Mouse (Mus musculus) retina, adult 2 months (tissue): ENCODE measurements around the gene Adamts18.

ENCODE experiments used
- DNase-seq: peaks from one replicate; pipeline ENCODE4 v3.0.0-alpha.2; 2012; ENCODE audit warnings: low read depth, low spot score

The Adamts18 gene

DNA sequence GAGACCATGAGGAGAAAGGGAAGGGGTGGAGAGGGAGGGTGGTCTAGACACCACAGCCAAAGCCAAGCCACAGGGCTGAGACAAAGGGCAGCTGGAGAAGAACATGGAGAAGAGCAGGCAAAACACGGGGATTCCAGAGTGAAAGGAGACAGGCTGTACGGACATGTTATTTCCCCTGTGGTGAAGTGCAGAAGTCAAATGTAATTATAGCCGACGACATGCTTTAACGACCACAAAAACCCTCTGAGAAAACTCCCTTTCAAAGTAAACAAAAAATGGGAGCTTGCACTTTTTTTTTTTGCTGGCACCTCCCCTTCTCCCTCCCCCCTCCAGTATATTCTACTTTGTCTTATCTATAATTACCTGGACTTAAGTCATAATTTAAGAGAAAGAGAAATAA is 92.7 kb downstream of the Adamts18 start:
- no peak for DNase-seq

DNA sequence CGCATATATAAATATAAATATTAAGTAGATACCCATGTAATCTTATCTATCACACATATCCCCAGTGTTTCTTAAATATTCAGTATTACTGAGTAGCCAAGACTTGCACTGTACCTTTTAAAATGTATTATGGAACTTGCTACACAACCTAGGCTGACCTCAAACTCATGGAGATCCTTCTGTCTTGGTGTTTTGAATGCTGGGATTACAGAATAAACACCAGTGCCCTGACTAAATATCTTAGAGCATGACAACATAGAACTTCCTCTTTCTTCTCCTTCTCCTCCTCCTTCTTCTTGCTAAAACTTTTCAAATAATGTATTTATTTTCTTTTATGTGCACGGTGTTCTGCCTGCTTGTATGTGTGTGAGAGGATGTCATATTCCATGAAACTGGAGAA is 95.4 kb downstream of the Adamts18 start:
- no peak for DNase-seq

DNA sequence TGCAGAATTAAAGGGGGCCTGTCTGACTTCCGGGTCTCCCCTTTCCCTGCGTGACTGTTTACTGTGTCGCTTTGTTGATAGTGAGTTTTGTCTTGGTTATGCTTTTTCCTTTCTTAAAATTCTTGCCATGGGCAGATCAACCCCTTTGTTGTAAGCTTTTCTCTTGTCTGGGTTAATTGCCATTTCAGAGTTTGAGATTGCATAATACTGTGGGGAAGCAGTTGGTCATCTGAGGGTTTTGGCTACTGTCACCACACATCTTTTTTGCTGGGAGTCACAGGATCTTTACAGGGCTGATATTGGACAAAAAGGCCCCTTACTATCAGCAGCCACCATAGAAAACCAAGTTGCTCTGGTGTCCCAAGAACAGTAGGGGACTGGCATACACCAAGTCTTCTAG is 96.2 kb downstream of the Adamts18 start:
- no peak for DNase-seq

DNA sequence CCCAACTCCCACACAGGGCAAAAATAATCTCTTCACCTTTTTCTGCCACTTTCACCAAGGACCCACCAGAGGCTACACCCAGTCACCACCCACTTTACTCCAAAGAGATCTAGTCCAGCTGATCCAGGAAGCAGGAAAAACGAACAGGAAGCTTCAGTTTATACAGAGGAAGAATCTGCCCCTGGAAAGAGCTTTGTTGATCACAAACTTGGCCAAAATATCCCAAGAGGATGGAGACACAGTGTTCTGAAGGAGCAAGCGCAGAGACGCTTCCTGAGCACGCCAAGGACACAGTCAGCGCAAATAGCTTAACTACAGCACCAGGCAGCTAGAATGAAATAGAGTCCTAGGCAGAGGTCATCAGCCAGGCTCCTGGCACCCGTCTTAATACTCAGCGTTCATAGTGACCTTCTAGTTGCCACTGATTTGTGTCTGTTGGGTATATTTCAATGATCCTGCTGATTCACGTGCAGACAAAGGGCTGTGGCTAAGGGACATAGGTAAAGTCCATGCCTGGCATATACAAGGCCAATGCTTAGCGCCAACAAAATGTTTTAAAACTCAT is 113.0 kb downstream of the Adamts18 start:
- no peak for DNase-seq

DNA sequence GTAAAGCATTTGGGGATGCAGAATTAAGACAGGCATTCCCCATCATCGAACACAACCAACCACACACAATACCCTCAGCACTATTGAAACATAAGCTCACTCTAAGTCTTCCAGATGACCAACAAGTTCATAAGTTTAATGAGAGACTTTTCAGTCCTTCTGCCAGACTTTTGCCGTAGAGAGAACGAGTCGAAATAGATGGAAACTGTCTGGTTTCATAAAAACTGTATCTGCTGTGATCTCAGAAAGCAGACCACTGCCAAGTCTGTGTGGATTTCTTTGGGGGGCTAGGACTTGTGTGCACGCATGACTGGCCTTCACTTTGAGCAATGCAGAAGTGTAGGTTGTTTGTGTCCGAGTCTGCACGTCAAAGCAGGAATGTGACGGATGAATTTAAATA is 123.2 kb downstream of the Adamts18 start:
- no peak for DNase-seq

DNA sequence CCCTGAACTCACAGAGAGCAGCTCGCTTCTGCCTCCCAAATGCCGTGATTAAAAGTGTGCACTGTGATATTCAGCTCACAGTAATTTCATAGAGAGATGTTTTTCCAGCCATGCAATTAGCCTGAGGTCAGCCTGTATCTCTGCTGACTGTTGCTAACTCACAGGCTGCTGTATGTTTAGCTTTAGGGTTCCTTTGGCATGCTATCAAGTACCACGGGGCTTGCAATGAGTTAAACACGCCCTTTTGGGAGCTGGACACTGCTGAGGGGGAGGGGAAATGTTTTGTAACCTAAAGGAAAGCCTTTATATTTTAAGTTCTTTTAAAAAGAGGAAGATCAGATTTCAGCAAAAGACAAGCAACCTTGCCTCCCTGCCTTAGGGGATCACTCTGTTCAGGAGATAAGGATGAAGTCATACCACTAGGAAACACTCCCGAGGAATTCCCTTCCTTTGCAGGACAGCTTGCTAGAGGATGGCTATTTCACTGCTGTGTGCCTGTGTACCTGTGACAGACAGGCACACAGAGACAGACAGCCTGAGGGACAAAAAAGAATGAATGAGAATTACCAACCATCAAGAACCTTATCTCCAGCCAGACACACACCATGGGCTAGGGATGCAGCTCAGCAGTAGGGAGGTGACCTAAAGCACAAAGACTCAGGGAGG is 124.5 kb downstream of the Adamts18 start:
- DNase-seq: no peak

DNA sequence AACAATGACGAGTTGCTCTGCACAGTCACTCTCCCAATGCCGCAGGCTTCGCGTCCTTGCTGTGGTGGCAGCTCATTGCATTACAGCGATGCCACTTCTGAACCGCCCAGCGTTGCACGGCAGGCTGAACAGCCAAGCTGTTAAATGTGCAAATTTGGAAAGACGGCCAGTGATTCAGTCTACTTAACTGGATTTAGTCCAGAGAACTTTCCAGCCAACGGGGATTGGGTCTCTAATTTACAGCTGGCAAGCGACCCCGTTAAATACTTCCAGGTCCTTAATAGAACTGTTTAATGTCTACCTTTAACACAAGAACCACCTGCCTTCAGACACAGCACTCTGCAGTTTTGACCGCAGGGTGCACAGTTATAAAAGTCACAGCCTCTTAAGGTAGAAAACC is 127.1 kb downstream of the Adamts18 start:
- DNase-seq: no peak

DNA sequence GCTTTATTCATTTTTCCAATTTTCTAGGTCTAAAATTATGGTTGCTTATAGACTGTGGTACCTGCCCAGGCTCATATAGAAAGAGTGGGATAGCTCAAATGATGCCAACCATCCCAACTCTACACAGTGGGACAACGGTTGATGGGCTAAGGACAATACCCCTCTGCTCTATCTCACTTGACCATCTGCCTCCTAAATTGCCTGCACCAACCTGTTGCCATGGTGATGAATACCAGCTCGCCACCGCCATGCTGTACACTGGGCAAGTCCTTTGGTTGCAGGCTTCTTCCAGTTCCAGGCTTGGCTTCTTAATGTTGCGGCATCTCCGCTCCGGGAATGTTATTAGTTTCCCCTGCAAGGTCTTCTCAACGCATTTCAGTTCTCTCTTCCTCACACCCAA is 143.6 kb downstream of the Adamts18 start:
- no peak for DNase-seq

DNA sequence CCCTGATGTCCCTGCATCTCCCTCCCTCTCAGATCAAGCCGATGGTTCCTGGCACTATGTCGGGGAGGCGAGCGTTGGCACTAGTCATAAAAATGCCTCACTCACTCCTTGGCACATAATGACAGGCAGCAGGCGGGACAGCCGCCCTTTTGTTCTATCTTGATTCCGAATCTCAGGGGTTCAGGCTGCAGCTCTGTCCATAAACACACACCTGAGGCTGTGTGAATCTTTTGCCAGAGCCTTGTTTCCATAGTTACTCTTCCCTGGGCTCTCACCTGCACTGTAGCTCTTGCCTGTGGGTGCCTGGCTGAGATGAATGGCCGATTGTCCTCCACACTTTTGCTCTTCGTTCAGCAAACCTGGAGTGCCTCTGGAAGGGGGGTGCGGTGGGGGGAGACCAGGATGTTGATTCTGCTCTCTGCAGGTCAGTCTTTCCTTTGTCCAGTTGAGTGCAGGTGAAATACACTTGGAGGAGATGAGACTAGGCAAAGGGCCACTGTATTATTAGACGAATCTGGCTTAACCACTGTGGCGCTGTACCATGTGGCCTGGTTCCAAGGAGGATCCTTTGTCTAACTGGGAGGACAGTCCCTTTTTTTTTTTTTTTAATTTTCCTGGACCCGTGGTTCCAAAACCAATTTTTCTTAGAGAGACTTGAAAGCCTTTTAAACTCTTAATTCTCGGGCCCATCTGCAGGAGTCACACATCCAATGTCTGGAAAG is 156.8 kb downstream of the Adamts18 start:
- no peak for DNase-seq

DNA sequence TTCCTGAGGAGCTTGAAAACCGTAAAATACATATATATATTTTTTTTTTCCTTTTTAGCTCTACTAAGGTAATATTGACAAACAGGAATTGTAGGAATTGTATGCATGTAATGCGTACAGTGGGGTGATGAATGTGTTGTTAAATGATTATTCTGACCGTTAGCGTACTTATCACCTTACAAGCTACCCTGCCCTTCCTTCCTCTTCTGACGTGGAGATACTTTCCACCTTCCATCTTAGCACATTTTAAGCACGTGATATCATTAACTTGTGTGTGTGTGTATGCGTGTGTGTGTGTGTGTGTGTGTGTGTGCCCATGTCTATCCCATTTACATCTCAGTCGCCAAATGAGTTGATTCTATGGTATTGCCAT is 160.0 kb downstream of the Adamts18 start:
- DNase-seq: no peak

DNA sequence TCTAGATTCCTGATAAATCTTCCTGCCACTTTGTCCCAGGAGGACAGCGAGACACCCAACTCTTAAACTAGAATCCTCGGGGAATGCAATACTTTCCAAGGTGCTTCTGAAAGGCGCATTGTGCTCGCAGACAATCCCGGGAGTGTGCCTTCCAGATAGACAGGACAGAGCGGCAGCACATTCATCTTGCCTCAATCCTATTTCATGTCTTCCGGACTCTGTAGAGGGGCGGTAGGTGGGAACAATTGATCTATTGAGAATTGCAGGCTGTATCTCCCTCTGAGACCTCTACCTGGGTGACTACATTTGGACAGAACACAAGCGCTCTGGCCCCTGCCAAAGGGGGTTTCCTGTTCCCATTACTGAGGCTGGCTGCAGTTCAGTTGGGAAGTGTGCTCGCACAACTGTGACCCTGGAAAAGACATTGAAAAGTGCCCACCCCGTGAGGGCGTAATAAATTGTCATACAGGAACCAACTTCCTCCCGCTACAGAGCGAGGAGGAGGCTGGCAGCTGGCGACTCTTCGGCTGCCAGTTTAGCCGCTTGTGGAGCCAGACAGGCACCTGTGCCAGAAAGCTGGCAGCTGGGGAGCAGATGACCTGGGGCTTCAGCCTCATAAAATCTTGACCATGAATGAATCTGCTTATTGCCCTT is 160.5 kb downstream of the Adamts18 start:
- DNase-seq: no peak

DNA sequence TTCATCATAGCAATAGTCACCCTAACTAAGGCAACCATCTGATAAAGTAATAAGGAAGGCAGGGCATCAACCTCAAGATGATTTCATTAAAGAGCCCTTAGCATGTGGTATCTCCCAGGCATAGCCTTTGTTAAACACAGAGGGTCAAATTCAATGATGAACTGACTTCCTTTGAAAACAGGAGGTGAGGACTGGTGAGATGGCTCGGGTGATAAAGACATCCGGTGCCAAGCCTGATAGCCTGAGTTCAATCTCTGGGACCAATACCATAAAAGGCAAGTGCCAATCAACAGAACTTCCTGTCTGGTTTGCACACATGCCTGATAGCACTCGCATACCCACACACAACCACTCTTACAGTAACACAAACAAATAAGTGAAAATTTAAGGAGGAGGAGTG is 169.2 kb downstream of the Adamts18 start:
- DNase-seq: no peak

DNA sequence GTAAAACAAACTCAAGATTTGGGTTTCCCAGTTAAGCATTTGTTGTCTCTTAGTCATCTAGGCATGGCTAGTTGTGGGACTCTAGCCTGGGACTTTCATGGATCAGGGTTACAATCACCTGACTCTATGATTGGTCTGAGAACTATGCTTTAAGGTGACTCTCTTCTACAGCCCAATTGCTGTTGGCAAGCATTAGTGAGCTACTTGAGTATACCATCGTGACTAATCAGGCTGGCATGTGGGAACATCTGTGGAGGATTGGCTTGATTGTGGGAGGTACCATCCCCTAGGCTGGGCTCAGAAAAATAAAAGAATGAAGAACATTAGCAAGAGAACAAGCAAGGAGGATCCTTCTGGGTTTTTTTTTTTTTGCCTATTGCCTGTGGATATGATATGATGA is 171.7 kb downstream of the Adamts18 start:
- no peak for DNase-seq

DNA sequence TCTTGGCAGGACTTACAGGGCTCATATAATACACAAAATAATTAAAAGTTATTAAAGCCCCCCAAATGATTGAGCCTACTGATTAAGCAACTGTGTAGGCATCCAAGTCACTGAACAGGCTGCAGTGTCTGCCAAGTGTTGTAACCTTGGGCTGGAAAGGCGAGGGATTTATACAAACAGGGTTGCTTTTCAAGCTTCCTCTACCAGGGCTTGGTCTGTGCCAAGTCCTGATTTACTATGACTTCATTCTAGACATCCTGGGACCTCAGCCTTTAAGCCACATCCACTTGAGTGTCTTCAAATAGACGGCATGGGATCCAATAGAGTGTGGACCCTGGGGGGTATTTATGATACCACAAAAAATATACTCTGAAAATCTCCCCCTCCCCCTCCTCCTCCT is 173.3 kb downstream of the Adamts18 start:
- DNase-seq: no peak

DNA sequence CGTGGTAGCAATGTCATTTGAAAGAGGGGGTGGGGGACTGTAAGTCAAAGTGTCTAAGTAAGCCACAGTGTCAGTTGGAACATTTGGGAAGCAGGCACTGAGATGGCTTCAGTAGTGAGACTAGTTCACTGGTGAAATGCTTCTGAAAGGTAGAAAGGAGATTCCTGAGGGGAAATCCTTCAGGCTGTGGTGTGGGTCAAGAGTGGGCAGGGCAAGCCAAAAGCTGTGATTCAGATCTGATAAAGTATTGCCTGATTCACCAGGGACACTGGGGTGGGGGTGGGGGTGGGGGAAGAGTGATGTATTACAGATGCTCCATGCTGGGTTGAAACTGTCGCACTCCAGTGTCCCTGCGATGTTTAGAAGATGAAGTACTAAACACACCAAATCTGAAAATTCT is 173.9 kb downstream of the Adamts18 start:
- DNase-seq: no peak

DNA sequence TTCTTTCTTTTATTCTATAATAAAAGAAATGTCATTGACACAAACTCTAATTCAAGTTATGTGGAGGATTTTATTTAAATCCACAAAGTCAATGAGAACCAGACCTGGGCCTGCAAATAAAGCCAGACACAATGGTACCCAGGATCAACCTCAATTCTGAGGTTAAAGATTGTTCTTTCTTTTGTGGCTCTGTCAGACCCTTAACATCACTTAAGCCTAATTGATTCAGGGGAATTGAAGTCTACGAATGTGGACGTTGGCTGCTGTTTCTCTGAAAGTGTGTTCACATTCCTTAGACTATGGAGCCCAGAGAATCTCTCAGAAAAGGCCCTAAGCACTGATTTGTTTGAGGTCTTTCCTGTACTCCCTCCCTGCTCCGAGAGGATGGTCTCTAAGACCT is 175.2 kb downstream of the Adamts18 start:
- no peak for DNase-seq

DNA sequence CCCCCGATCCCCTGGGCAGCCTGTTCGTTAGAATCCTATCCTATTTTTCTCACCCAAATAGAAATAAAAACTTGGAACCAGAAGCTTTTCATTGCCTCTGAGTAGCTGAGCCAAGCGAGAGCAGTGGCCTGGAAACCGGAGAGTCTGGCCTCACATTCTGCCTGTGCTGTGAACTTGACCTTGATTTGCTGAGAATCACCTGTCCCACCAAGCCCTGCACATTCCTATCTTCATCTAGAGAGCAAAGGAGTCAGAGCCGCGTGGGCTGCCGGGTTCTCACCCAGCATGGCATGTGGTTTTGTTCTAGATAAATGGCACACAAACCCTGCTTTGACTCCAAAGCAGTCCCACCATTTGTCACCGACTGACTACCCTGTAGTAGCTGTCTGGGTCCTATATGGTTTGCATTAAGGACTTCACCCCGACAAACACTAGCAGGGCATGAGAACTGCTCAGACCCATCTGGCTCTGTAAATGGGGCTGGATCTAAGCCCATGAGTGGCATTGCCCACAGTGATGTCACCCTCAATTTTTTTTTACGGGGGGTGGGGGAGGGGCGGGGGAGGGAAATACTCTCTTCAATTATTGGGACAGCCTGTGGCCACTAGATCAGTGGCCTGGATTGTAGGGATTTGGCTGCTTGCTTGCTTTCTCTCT is 175.8 kb downstream of the Adamts18 start:
- DNase-seq: no peak

DNA sequence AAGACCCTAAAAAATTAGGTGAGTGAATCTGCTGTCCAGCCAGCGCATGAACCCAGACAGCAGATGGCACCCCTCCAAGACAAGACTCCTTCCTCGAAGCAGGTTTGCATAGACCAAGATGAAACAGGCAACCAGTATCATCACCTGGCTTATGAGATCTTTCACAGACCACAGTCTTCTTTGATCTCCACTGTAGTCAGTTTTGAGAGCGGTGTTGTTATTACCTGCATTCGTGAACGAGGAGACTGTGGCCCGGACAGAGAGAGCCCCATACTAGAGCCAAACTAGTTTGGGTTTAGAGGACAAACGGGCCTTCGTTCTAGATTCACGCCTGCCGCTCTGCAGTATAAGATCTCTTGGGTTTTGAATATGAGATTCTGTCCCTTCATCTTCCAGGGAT is 178.6 kb downstream of the Adamts18 start:
- no peak for DNase-seq

DNA sequence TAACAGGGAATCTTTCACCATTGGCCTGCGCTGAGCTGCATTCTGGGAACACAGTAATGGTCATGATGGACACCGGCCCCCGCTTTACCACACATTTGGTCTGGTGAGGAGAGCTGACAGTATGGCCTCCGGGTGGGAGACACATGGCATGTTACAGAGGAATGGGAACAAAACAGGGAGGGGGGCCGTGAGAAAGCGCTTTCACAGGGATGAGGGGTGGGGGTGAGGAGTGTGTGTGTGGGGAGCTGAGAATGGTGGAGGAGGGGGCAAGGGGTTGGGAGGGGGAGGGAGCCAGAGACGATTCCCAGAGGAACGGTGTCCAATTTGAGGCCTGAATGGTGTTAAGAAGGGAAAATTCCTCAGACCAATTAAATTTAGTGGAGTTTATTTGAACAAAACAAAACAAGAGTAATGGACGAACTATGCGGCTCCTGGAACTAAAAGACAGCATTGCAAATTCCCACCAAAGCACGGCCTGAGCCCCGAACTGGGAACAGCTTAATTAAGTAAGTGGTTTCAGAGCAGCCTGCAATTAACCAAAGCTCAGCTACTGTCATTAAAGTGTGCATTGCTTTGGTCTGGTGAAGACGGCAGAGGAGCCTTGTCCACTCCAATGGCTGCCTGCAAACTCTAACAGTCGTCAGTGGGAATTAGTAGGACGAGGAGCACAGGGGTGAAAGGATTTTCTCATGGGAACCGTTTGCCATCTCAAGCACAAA is 181.7 kb downstream of the Adamts18 start:
- no peak for DNase-seq

DNA sequence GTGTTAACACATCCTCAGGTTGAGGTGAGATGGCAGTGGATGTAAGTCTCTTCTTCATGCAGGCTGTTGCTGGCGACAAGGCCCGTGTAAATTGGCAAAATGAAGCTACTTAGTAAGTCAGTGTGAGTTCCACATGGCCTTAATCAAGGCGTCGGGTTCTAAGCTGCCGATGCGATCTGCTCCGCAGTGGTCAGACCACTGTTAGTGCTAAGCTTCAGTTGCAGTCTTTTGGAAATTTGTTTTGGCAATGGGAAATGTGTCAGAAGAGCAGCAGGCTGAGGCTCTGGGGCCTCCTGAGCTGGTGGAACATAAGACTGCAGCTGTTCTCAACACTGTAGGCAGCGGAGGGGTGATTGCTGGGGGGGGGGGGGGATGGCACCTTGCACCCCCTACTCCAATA is 182.6 kb downstream of the Adamts18 start:
- no peak for DNase-seq

DNA sequence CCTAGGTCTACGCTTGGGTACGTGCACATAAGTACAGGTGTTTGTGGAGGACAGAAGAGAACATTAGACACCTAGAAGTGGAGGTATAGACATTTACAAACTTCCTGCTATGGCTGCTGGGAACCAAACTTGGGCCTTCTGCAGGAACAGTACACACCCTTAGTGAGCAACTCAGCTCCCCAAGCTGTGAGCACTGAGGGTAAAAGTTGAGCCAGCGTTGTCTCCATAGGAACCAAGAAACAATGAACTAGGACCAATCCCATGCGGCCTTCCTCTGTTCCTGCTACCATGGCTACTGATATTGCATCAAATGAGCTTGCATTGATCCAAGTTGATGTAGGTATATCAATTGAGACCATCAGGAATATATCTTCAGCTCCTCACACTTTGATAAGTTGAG is 183.5 kb downstream of the Adamts18 start:
- no peak for DNase-seq

DNA sequence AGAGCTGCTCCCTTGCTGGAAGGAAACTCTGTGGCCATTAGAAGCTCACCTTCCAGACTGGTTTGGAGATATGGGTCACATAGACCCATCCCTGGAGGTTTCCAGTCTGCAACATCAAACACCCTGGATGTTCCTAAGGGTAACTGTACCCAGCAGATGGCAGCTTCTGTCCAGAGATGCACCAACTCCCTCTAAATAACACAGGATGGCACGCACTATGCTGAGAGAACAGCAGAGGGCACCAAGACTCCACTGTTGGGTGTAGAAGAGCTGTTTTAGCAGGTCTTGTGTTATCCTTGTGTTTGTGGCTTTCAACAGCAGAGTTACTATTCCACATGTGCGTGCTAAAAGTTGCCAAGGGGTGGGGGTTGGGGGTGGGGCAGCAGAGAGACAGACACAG is 184.0 kb downstream of the Adamts18 start:
- peak; percentile 55 for DNase-seq
